In the genomic region with DNA sequence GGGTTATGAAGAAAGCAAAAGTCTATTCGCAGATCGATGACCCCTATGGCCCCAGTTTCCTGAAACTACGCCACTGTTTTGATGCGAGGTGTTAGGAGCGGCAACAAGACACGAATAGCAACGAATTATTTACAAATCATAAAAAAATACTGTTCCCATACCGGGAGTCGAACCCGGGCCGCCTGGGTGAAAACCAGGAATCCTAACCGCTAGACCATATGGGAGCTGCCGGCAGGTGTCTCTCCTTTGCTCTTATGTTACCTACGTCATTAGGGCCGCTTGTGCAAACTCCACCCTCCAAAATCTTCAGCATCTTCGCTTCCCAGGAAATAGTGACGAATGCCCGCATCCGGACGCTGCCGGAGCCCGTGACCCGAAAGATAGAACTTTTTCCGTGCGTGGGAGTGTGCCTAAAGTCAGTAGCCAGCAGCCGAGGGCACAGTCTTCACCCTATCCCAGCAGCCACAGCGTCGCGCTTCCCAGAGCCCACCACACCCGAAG, we compare ENCODE assay signal across 8 mouse cellular contexts. TPM values are rescaled to one million over a fixed set of nuclear protein-coding genes. Genes with fewer than 3 reads are reported as not detected.
DNase-seq lines count a peak whose midpoint lies in the region; ATAC-seq lines count a peak whose summit lies in the region.

No protein-coding gene starts in this region.

- H3K4me1 ChIP-seq in intestine, embryonic 14.5 days (replicated peaks; ENCODE audit: control insufficient read depth, insufficient read depth, low read length): peaks cover 10% of the 10 kb centered on the region

- DNase-seq in adrenal gland, adult 18-20 months (ENCODE audit: low spot score in 2 of 2): peak; percentile 92 to 98
- peak; percentile 96 for DNase-seq in embryo, embryonic 10.5 days (ENCODE audit: low spot score)
- DNase-seq in gastrocnemius, postnatal 14 days: peak; percentile 66
- DNase-seq in intestine, embryonic 14.5 days (ENCODE audit: low spot score): peak; percentile 100
- peak; percentile 83 to 89 for DNase-seq in left cerebral cortex, postnatal 10 days (ENCODE audit: extremely low spot score in 1 of 2, low spot score in 2 of 2)
- DNase-seq in right cerebral cortex, postnatal 10 days (ENCODE audit: low spot score in 2 of 2): peak; percentile 90
- DNase-seq in urinary bladder, postnatal 14 days (ENCODE audit: low spot score): peak; percentile 90

- 1% methylated on average over 30 of the region's 30 CpGs for WGBS in intestine, embryonic 14.5 days

- peak overlapping the region; percentile 43 for H3K4me3 ChIP-seq in intestine, embryonic 14.5 days (ENCODE audit: low read depth, low read length)

- H3K9me3 ChIP-seq in intestine, embryonic 14.5 days (ENCODE audit: control insufficient read depth, low read length): peaks cover 19% of the 10 kb centered on the region

- peak overlapping the region; percentile 48; the same call in 1 of the 2 replicates for H3K27ac ChIP-seq in intestine, embryonic 14.5 days (ENCODE audit: low read depth)

- peak; percentile 25; the same call in 1 of the 2 replicates for ATAC-seq in intestine, embryonic 14.5 days (replicated peaks; ENCODE audit: low FRiP score, low TSS enrichment, low read depth)
- peak; percentile 32 for ATAC-seq in megakaryocyte progenitor cell, adult 5-6 weeks (replicated peaks; ENCODE audit: poor library complexity)

- H3K4me2 ChIP-seq in intestine, embryonic 14.5 days (ENCODE audit: low read length): peak overlapping the region; percentile 48

- intact Hi-C loops in gastrocnemius, postnatal 14 days (cut with DNase I; ENCODE audit: low total_unique reads): no loop called here
- intact Hi-C loops in left cerebral cortex, postnatal 10 days (cut with DNase I): loop anchor here (10.0 kb wide), 1 partner anchor 140 kb away; no protein-coding TSS in a partner anchor

- peak overlapping the region; percentile 48 for H3K9ac ChIP-seq in intestine, embryonic 14.5 days (ENCODE audit: low read length)

- H3K36me3 ChIP-seq in intestine, embryonic 14.5 days (ENCODE audit: control insufficient read depth, insufficient read depth, low read length): 0 out of 2 replicates have a peak, but pooled peaks cover 3% of the 10 kb centered on the region

- no peaks in the 10 kb centered on the region for H3K27me3 ChIP-seq in intestine, embryonic 14.5 days (replicated peaks; ENCODE audit: control insufficient read depth, insufficient read depth, low read length)

RNA-seq across cellular contexts. Expression of a gene that starts 4.8 kb away (rescaled TPM):
- 10 to 100 TPM; 16.0 to 18.0 TPM for total RNA-seq in adrenal gland, adult 18-20 months (2021)
- 10 to 100 TPM; 11.3 to 13.0 TPM for total RNA-seq in gastrocnemius, postnatal 14 days (2021)
- polyA plus RNA-seq in intestine, embryonic 14.5 days (2014; fragmentation: Nextera tagmentation; extraction: Ambion mirVana): 59.6 and 60.0 TPM in 2 replicates
- total RNA-seq in left cerebral cortex, postnatal 10 days (2021): 10 to 100 TPM; 19.4 to 19.8 TPM
- total RNA-seq in megakaryocyte progenitor cell, adult 5-6 weeks (2015): 52.4 and 54.5 TPM in 2 replicates
- 65.5 and 65.9 TPM in 2 replicates for total RNA-seq in megakaryocyte progenitor cell, adult 5-6 weeks (2017)

RNA-seq across cellular contexts. Expression of a gene that starts 4.9 kb away (rescaled TPM):
- total RNA-seq in adrenal gland, adult 18-20 months (2021): 10 to 100 TPM; 65.2 to 68.7 TPM
- total RNA-seq in gastrocnemius, postnatal 14 days (2021): 10 to 100 TPM; 15.2 to 15.7 TPM
- 120 and 126 TPM in 2 replicates for polyA plus RNA-seq in intestine, embryonic 14.5 days (2014; fragmentation: Nextera tagmentation; extraction: Ambion mirVana)
- total RNA-seq in left cerebral cortex, postnatal 10 days (2021): 10 to 100 TPM; 31.2 to 31.4 TPM
- total RNA-seq in megakaryocyte progenitor cell, adult 5-6 weeks (2015): 53.6 and 69.7 TPM in 2 replicates
- 29.5 and 32.1 TPM in 2 replicates for total RNA-seq in megakaryocyte progenitor cell, adult 5-6 weeks (2017)

RNA-seq across cellular contexts. Expression of a gene that starts 24.9 kb away (rescaled TPM):
- 1 to 10 TPM; 3.1 to 8.9 TPM for total RNA-seq in adrenal gland, adult 18-20 months (2021)
- 1 to 10 TPM; 2.6 to 3.1 TPM for total RNA-seq in gastrocnemius, postnatal 14 days (2021)
- polyA plus RNA-seq in intestine, embryonic 14.5 days (2014; fragmentation: Nextera tagmentation; extraction: Ambion mirVana): 19.3 and 22.1 TPM in 2 replicates
- total RNA-seq in left cerebral cortex, postnatal 10 days (2021): 1 to 10 TPM; 3.6 to 4.6 TPM
- total RNA-seq in megakaryocyte progenitor cell, adult 5-6 weeks (2015): 51.7 and 55.5 TPM in 2 replicates
- 287 and 316 TPM in 2 replicates for total RNA-seq in megakaryocyte progenitor cell, adult 5-6 weeks (2017)

Comparison
In these comparisons a context has a peak if more than half of its experiments do, and no peak if none do; other contexts are left out.
1. Peak in every context shown above with its lines: DNase-seq, ATAC-seq, H3K4me3 ChIP-seq and H3K27ac ChIP-seq.
2. RNA of a gene that starts 24.9 kb away (total RNA-seq): 51.7 to 316 TPM in megakaryocyte progenitor cell, adult 5-6 weeks; 3.1 to 8.9 TPM in adrenal gland, adult 18-20 months, 3.6 to 4.6 TPM in left cerebral cortex, postnatal 10 days and 2.6 to 3.1 TPM in gastrocnemius, postnatal 14 days; every median in the first group is over 4 times any median in the second.